Mouse (Mus musculus) thymus, adult 2 months (tissue): ENCODE results near the gene Map3k3. TPM values are rescaled to one million over a fixed set of nuclear protein-coding genes. Genes with fewer than 3 reads are reported as not detected.

ENCODE experiments used
- DNase-seq: peaks from one replicate; pipeline ENCODE4 v3.0.0; 2021
- H3K27ac ChIP-seq: fragments of 200-500 bp; 2 replicates; pipeline ENCODE4 v1.5.1; 2012; ENCODE audit warnings: low read length, control low read depth; ENCODE audit not compliant: control insufficient read depth, insufficient read depth
- H3K27me3 ChIP-seq: fragments of 200-500 bp; 2 replicates; pipeline ENCODE4 v1.6.1; 2012; ENCODE audit warnings: mild to moderate bottlenecking, low read length, moderate library complexity, mixed read lengths; ENCODE audit not compliant: control insufficient read depth, insufficient read depth
- H3K36me3 ChIP-seq: fragments of 200-500 bp; 2 replicates; pipeline ENCODE4 v1.6.1; 2012; ENCODE audit warnings: mild to moderate bottlenecking, low read length, moderate library complexity; ENCODE audit not compliant: control insufficient read depth, insufficient read depth
- H3K4me1 ChIP-seq: fragments of 200-500 bp; replicated peaks from 2 replicates; pipeline ENCODE4 v1.6.1; 2012; ENCODE audit warnings: low read length; ENCODE audit not compliant: control insufficient read depth, insufficient read depth
- H3K4me3 ChIP-seq: fragments of 200-500 bp; 2 replicates; pipeline ENCODE4 v1.5.1; 2012; ENCODE audit warnings: mild to moderate bottlenecking, low read length, control low read depth, moderate library complexity; ENCODE audit not compliant: control insufficient read depth, insufficient read depth
- CTCF ChIP-seq: fragments of 200-500 bp; IDR thresholded peaks from 2 replicates; pipeline ENCODE4 v1.5.1; 2012; ENCODE audit warnings: mild to moderate bottlenecking, control low read depth, low read length, moderate library complexity, borderline replicate concordance; ENCODE audit not compliant: control insufficient read depth, poor library complexity, insufficient read depth; ENCODE audit errors: extremely low read depth
- POLR2A ChIP-seq: fragments of 200-500 bp; IDR thresholded peaks from 2 replicates; pipeline ENCODE4 v1.6.1; 2012; ENCODE audit warnings: mild to moderate bottlenecking, low read length, control low read depth, moderate library complexity; ENCODE audit not compliant: control insufficient read depth, poor library complexity, insufficient read depth; ENCODE audit errors: extremely low read depth
- WGBS: fragments of 180-500 bp; shearing (Covaris S2); methylation state at CpG from one replicate; pipeline ENCODE4 v1.1.7; 2018; 5-methylcytosine and 5-hydroxymethylcytosine counted together
- polyA plus RNA-seq: library from polyadenylated mRNA; depleted of rRNA; stranded (reverse); fragments of >200 nt; gene quantifications from 2 replicates; pipeline ENCODE4 v1.2.3, GENCODE M21; 2012

The Map3k3 gene
- polyA plus RNA-seq, 1 experiment: 45.6 TPM

GRCm38 (mm10) chr11:106180449-106180801, 96.0 kb downstream of the Map3k3 start:
- no peak for DNase-seq
- TF ChIP-seq CTCF (no peak), POLR2A (no peak)
- H3K27ac ChIP-seq: no peak overlapping the region
- 91% methylated on average over 2 of the region's 2 CpGs for WGBS
- no peaks in the 10 kb centered on the region for H3K27me3 ChIP-seq
- H3K4me1 ChIP-seq: no peaks in the 10 kb centered on the region
- H3K36me3 ChIP-seq: no peaks in the 10 kb centered on the region
- no peak overlapping the region for H3K4me3 ChIP-seq

- H3K27ac ChIP-seq: no peak overlapping the region
- H3K27me3 ChIP-seq: no peaks in the 10 kb centered on the region
- 96% methylated on average over 4 of the region's 4 CpGs for WGBS
- no peak overlapping the region for H3K4me3 ChIP-seq
- TF ChIP-seq POLR2A: no peak
- no peak for TF ChIP-seq CTCF
- no peak for DNase-seq
- peaks cover 4% of the 10 kb centered on the region; the same call in 1 of the 2 replicates for H3K36me3 ChIP-seq
- H3K4me1 ChIP-seq: no peaks in the 10 kb centered on the region
Measured at GRCm38 (mm10) chr11:106187326-106187725, 102.9 kb downstream of the Map3k3 start.

GRCm38 (mm10) chr11:106191716-106192115, 107.3 kb downstream of the Map3k3 start:
- Histone ChIP-seq H3K27me3 (no peaks in the 10 kb centered on the region), H3K27ac (no peak overlapping the region), H3K36me3 (no peaks in the 10 kb centered on the region; the same call in 1 of the 2 replicates), H3K4me3 (no peak overlapping the region), H3K4me1 (peaks cover 3% of the 10 kb centered on the region)
- WGBS: 81% methylated on average over 3 of the region's 3 CpGs
- TF ChIP-seq CTCF: no peak
- TF ChIP-seq POLR2A: no peak
- no peak for DNase-seq

GRCm38 (mm10) chr11:106192241-106192640, 107.8 kb downstream of the Map3k3 start:
- H3K36me3 ChIP-seq: no peaks in the 10 kb centered on the region
- no peak for DNase-seq
- no peak overlapping the region for H3K4me3 ChIP-seq
- H3K27ac ChIP-seq: no peak overlapping the region
- H3K4me1 ChIP-seq: peaks cover 3% of the 10 kb centered on the region
- no peaks in the 10 kb centered on the region for H3K27me3 ChIP-seq
- TF ChIP-seq POLR2A (no peak), CTCF (no peak)
- 86% methylated on average over 5 of the region's 5 CpGs for WGBS

- Histone ChIP-seq H3K4me3 (peak overlapping the region; percentile 86), H3K27me3 (no peaks in the 10 kb centered on the region), H3K4me1 (peaks cover 3% of the 10 kb centered on the region), H3K36me3 (0 out of 2 replicates have a peak, but pooled peaks cover under 1% of the 10 kb centered on the region), H3K27ac (peak overlapping the region; percentile 60)
- no peak for DNase-seq
- TF ChIP-seq POLR2A (no peak), CTCF (no peak)
- WGBS: 6% methylated on average over 19 of the region's 19 CpGs
Measured at GRCm38 (mm10) chr11:106192657-106193370, 108.4 kb downstream of the Map3k3 start.

GRCm38 (mm10) chr11:106193371-106194154, 109.2 kb downstream of the Map3k3 start:
- peak; percentile 83; the same call in 1 of the 2 replicates for TF ChIP-seq POLR2A
- TF ChIP-seq CTCF: no peak; the same call in 1 of the 2 replicates
- H3K27me3 ChIP-seq: no peaks in the 10 kb centered on the region
- peak overlapping the region; percentile 86 for H3K4me3 ChIP-seq
- DNase-seq: peak; percentile 97
- H3K36me3 ChIP-seq: 0 out of 2 replicates have a peak, but pooled peaks cover 3% of the 10 kb centered on the region
- H3K4me1 ChIP-seq: peaks cover 6% of the 10 kb centered on the region
- under 1% methylated on average over 44 of the region's 44 CpGs for WGBS
- H3K27ac ChIP-seq: peak overlapping the region; percentile 83
